Mouse (Mus musculus) myocyte (in vitro differentiated cells): ENCODE results near the gene Efr3b. TPM values are rescaled to one million over a fixed set of nuclear protein-coding genes. Genes with fewer than 3 reads are reported as not detected.

Experiments used
- H3K27me3 ChIP-seq: one replicate; pipeline ENCODE4 v1.6.1; 2011; ENCODE audit not compliant: control insufficient read depth, insufficient read depth, insufficient read length
- H3K36me3 ChIP-seq: one replicate; pipeline ENCODE4 v1.6.1; 2011; ENCODE audit not compliant: control insufficient read depth, insufficient read depth
- H3K4me2 ChIP-seq: one replicate; pipeline ENCODE4 v1.6.1; 2011; ENCODE audit warnings: low read depth, control low read depth
- H3K4me3 ChIP-seq: one replicate; pipeline ENCODE4 v1.5.1; 2011; ENCODE audit warnings: mild to moderate bottlenecking, control low read depth, moderate library complexity
- H3K79me2 ChIP-seq: one replicate; pipeline ENCODE4 v1.6.1; 2011; ENCODE audit not compliant: control insufficient read depth, insufficient read depth
- H3ac ChIP-seq: one replicate; pipeline ENCODE4 v1.6.1; 2011; ENCODE audit not compliant: control insufficient read depth, insufficient read length
- CEBPB ChIP-seq: IDR thresholded peaks from 2 replicates; pipeline ENCODE4 v1.6.1; 2011; ENCODE audit warnings: mild to moderate bottlenecking, moderate library complexity; ENCODE audit not compliant: poor library complexity, insufficient read depth, severe bottlenecking
- E2F4 ChIP-seq: IDR thresholded peaks from one replicate; pipeline ENCODE4 v1.6.1; 2011; ENCODE audit warnings: mild to moderate bottlenecking, control low read depth, moderate library complexity; ENCODE audit not compliant: insufficient read depth
- MAX ChIP-seq: IDR thresholded peaks from one replicate; pipeline ENCODE4 v1.6.1; 2011; ENCODE audit warnings: low read depth, mild to moderate bottlenecking, control low read depth
- MYOD1 ChIP-seq, 3 experiments: IDR thresholded peaks; one replicate each; pipeline ENCODE4 v1.6.1; 2011; ENCODE audit warnings: control low read depth in 2 of 3, low read depth in 2 of 3, mild to moderate bottlenecking in 2 of 3, moderate library complexity in 1 of 3; ENCODE audit not compliant: insufficient read length in 2 of 3, control insufficient read depth in 1 of 3
- MYOG ChIP-seq, 3 experiments: IDR thresholded peaks; one replicate each; pipeline ENCODE4 v1.6.1; 2011; ENCODE audit warnings: control low read depth in 2 of 3, low read depth in 2 of 3, mild to moderate bottlenecking in 2 of 3; ENCODE audit not compliant: insufficient read length in 2 of 3, control insufficient read depth in 1 of 3, insufficient read depth in 1 of 3
- POLR2A ChIP-seq: IDR thresholded peaks from one replicate; pipeline ENCODE4 v1.6.1; 2011; ENCODE audit warnings: low read depth, mild to moderate bottlenecking, control low read depth, moderate library complexity; ENCODE audit not compliant: insufficient read length
- POLR2AphosphoS2 ChIP-seq: IDR thresholded peaks from one replicate; pipeline ENCODE4 v1.6.1; 2011; ENCODE audit warnings: low read depth, control low read depth; ENCODE audit not compliant: insufficient read length
- REST ChIP-seq: IDR thresholded peaks from one replicate; pipeline ENCODE4 v1.6.1; 2011; ENCODE audit warnings: mild to moderate bottlenecking, control low read depth, moderate library complexity; ENCODE audit not compliant: insufficient read depth, insufficient read length
- SRF ChIP-seq: IDR thresholded peaks from one replicate; pipeline ENCODE4 v1.6.1; 2011; ENCODE audit warnings: low read depth; ENCODE audit not compliant: control insufficient read depth, insufficient read length
- TCF12 ChIP-seq: IDR thresholded peaks from one replicate; pipeline ENCODE4 v1.6.1; 2011; ENCODE audit warnings: mild to moderate bottlenecking, control low read depth; ENCODE audit not compliant: poor library complexity, insufficient read depth, severe bottlenecking
- TCF3 ChIP-seq: IDR thresholded peaks from one replicate; pipeline ENCODE4 v1.6.1; 2011; ENCODE audit warnings: low read depth, control low read depth; ENCODE audit not compliant: insufficient read length
- USF1 ChIP-seq: IDR thresholded peaks from one replicate; pipeline ENCODE4 v1.6.1; 2011; ENCODE audit warnings: low read depth, mild to moderate bottlenecking, control low read depth, moderate library complexity
- polyA plus RNA-seq: library from polyadenylated mRNA; unstranded; fragments of >200 nt; fragmentation: generic; extraction: Trizol; gene quantifications from one replicate; pipeline ENCODE4 v1.2.1, GENCODE M21; 2012; ENCODE audit warnings: missing spikeins

Gene Efr3b
- polyA plus RNA-seq, 1 experiment: 0.02 TPM

GRCm38 (mm10) chr12:4024356-4024755 is 14.4 kb downstream of the Efr3b start:
- H3K4me3 ChIP-seq: no peak overlapping the region
- no peaks in the 10 kb centered on the region for H3K36me3 ChIP-seq
- H3K4me2 ChIP-seq: no peak overlapping the region
- H3K79me2 ChIP-seq: no peaks in the 10 kb centered on the region
- TF ChIP-seq MYOG (IDR thresholded peaks at IDR 0.05; ENCODE audit: control insufficient read depth in 1 of 3, insufficient read depth in 1 of 3, insufficient read length in 2 of 3, low read depth in 2 of 3) (no peak), POLR2A (no peak), MYOD1 (IDR thresholded peaks at IDR 0.05; ENCODE audit: control insufficient read depth in 1 of 3, insufficient read length in 2 of 3, low read depth in 2 of 3) (no peak), E2F4 (no peak), TCF12 (no peak), SRF (no peak), USF1 (no peak), REST (no peak), MAX (no peak), POLR2AphosphoS2 (no peak)
- H3ac ChIP-seq: no peak overlapping the region
- peaks cover 4% of the 10 kb centered on the region for H3K27me3 ChIP-seq

GRCm38 (mm10) chr12:4023501-4023900 is 15.2 kb downstream of the Efr3b start:
- TF ChIP-seq MAX (no peak), USF1 (no peak), POLR2AphosphoS2 (no peak), CEBPB (no peak), TCF12 (no peak)
- Histone ChIP-seq H3K79me2 (no peaks in the 10 kb centered on the region), H3ac (no peak overlapping the region), H3K27me3 (peaks cover 4% of the 10 kb centered on the region), H3K4me2 (no peak overlapping the region), H3K4me3 (no peak overlapping the region), H3K36me3 (no peaks in the 10 kb centered on the region)

GRCm38 (mm10) chr12:4022845-4023244 is 15.9 kb downstream of the Efr3b start:
- no peak overlapping the region for H3ac ChIP-seq
- no peak overlapping the region for H3K4me3 ChIP-seq
- peaks cover 4% of the 10 kb centered on the region for H3K27me3 ChIP-seq
- H3K79me2 ChIP-seq: no peaks in the 10 kb centered on the region
- TF ChIP-seq USF1: no peak
- no peak for TF ChIP-seq POLR2AphosphoS2
- TF ChIP-seq E2F4: no peak
- H3K4me2 ChIP-seq: no peak overlapping the region
- no peaks in the 10 kb centered on the region for H3K36me3 ChIP-seq

GRCm38 (mm10) chr12:4020505-4020904 is 18.2 kb downstream of the Efr3b start:
- H3K27me3 ChIP-seq: peaks cover 12% of the 10 kb centered on the region
- no peak overlapping the region for H3ac ChIP-seq
- H3K79me2 ChIP-seq: no peaks in the 10 kb centered on the region
- no peaks in the 10 kb centered on the region for H3K36me3 ChIP-seq
- H3K4me2 ChIP-seq: no peak overlapping the region
- TF ChIP-seq TCF12 (no peak), USF1 (no peak), CEBPB (no peak), E2F4 (no peak), MAX (no peak), POLR2A (no peak)
- no peak overlapping the region for H3K4me3 ChIP-seq

GRCm38 (mm10) chr12:4016321-4016720 is 22.4 kb downstream of the Efr3b start:
- Histone ChIP-seq H3K4me2 (no peak overlapping the region), H3K79me2 (no peaks in the 10 kb centered on the region), H3ac (no peak overlapping the region), H3K36me3 (no peaks in the 10 kb centered on the region), H3K27me3 (peaks cover 15% of the 10 kb centered on the region), H3K4me3 (no peak overlapping the region)
- TF ChIP-seq POLR2A (no peak), TCF3 (no peak), CEBPB (no peak), MYOG (IDR thresholded peaks at IDR 0.05; ENCODE audit: control insufficient read depth in 1 of 3, insufficient read depth in 1 of 3, insufficient read length in 2 of 3, low read depth in 2 of 3) (no peak), SRF (no peak), REST (no peak), USF1 (no peak), MYOD1 (IDR thresholded peaks at IDR 0.05; ENCODE audit: control insufficient read depth in 1 of 3, insufficient read length in 2 of 3, low read depth in 2 of 3) (no peak), E2F4 (no peak), POLR2AphosphoS2 (no peak), TCF12 (no peak), MAX (no peak)
